Mouse (Mus musculus) forebrain, embryonic 15.5 days (tissue): ENCODE data around the gene Pum1. TPM values are rescaled to one million over a fixed set of nuclear protein-coding genes. Genes with fewer than 3 reads are reported as not detected.
A peak's percentile ranks its signal among the peaks of the same experiment; 100 is the strongest.

ENCODE experiments used
- ATAC-seq: fragments of 200-750 bp; cut with Nextera tagmentation; replicated peaks from 2 replicates; pipeline ENCODE4 v1.8.0; 2017; ENCODE audit warnings: mild to moderate bottlenecking, moderate TSS enrichment, moderate library complexity
- H3K27ac ChIP-seq: fragments of 300-500 bp; sonication (generic); replicated peaks from 2 replicates; pipeline ENCODE4 v1.5.1; 2015; ENCODE audit warnings: mild to moderate bottlenecking, inconsistent platforms
- H3K27me3 ChIP-seq: fragments of 300-500 bp; sonication (generic); 2 replicates; pipeline ENCODE4 v1.6.1; 2015; ENCODE audit warnings: inconsistent platforms
- H3K36me3 ChIP-seq: fragments of 300-500 bp; sonication (generic); 2 replicates; pipeline ENCODE4 v1.6.1; 2015; ENCODE audit warnings: mild to moderate bottlenecking, inconsistent platforms
- H3K4me1 ChIP-seq: fragments of 300-500 bp; sonication (generic); 2 replicates; pipeline ENCODE4 v1.6.1; 2015; ENCODE audit warnings: inconsistent platforms
- H3K4me2 ChIP-seq: fragments of 300-500 bp; sonication (generic); replicated peaks from 2 replicates; pipeline ENCODE4 v1.6.1; 2015; ENCODE audit warnings: mild to moderate bottlenecking, inconsistent platforms
- H3K4me3 ChIP-seq: fragments of 300-500 bp; sonication (generic); 2 replicates; pipeline ENCODE4 v1.5.1; 2015; ENCODE audit warnings: mild to moderate bottlenecking, inconsistent platforms
- H3K9ac ChIP-seq: fragments of 300-500 bp; sonication (generic); replicated peaks from 2 replicates; pipeline ENCODE4 v1.6.1; 2015; ENCODE audit warnings: mild to moderate bottlenecking, inconsistent platforms
- H3K9me3 ChIP-seq: fragments of 300-500 bp; sonication (generic); 2 replicates; pipeline ENCODE4 v1.6.1; 2016; ENCODE audit warnings: inconsistent platforms
- whole genome bisulfite sequencing: fragments of 180-500 bp; shearing (Covaris S2); methylation state at CpG from one replicate; pipeline ENCODE4 v1.1.7; 2015; ENCODE audit warnings: mixed read lengths; 5-methylcytosine and 5-hydroxymethylcytosine counted together
- polyA plus RNA-seq: library from polyadenylated mRNA; unstranded; fragments of >200 nt; fragmentation: Nextera tagmentation; extraction: Ambion mirVana; gene quantifications from 2 replicates; pipeline ENCODE4 v1.2.1, GENCODE M21; 2015

Gene Pum1
- polyA plus RNA-seq, 1 experiment from 2014 or later = 129 TPM

DNA sequence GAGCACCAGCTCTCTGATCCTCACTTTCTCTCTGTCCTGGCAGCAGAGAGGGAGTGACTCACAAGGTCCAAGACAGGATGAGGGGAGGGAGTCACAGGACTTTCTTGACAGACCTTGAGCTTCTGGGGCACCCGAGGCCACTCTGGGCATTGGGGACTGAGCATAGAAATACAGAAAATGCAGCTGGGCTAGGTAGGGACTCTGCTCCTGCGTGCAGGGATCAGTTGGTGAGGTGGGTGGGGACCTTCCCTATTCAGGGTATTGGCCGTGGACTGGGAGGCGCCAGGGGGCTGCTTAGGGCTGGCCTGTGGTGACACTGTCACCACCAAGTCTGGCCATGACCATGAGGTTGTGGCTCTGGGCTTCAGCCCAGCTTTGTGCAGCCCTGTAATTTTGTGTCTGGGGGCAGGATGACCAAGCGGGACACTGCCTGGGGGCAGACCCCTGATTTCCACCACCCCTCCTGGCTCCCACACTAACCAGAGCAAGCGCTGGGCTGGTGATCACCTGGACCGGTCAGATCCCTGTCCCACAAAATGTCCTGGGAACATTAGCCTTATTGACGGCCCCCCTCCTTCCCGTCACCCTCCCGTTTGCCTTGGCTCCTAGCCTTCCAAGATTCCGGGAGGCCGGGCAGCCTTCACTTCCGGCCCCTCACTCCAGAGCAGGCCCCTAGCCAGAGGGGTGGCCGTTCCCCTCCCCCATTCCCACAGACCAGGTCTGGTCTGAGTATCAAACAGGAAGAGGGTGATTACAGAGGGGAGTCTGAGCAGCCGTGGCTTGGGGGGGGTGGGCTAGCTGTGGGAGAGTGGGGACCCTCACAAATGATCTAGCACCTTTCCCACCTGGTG is 134.3 kb downstream of the Pum1 start:
- Histone ChIP-seq H3K4me2 (0 out of 2 replicates have a peak overlapping the region, but pooled peaks have one; percentile 3), H3K27ac (no peak overlapping the region), H3K27me3 (no peaks in the 10 kb centered on the region), H3K9me3 (no peaks in the 10 kb centered on the region), H3K4me1 (peaks cover 72% of the 10 kb centered on the region), H3K9ac (no peak overlapping the region), H3K4me3 (no peak overlapping the region), H3K36me3 (no peaks in the 10 kb centered on the region)
- 45% methylated on average over 15 of the region's 15 CpGs for WGBS
- ATAC-seq = no peak

DNA sequence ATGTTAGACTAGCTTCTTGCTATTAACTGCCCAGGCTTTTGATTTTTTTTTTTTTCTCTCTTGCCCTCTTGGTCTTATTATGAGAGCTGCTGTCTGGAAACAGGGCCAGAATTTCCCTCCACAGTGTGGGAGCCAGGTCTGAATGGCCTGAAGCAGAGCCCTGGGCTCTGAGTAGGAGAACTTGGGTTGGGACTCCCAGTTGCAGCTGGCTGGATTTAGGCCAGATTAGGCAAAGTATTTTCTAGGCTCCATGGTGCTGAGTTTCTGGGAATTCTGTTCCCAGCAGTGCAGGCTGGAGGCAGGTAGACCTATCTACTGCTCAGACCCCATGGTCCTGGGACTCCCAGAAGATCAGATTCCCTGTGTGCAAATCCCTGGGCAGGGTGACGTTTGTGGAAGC is 135.3 kb downstream of the Pum1 start:
- ATAC-seq = no peak
- H3K4me1 ChIP-seq = peaks cover 76% of the 10 kb centered on the region
- peak overlapping the region; percentile 30 for H3K27ac ChIP-seq
- no peaks in the 10 kb centered on the region for H3K36me3 ChIP-seq
- no peak overlapping the region for H3K4me2 ChIP-seq
- 69% methylated on average over 1 of the region's 1 CpGs for WGBS
- no peak overlapping the region for H3K4me3 ChIP-seq
- H3K27me3 ChIP-seq = no peaks in the 10 kb centered on the region
- H3K9ac ChIP-seq = no peak overlapping the region
- H3K9me3 ChIP-seq = no peaks in the 10 kb centered on the region

DNA sequence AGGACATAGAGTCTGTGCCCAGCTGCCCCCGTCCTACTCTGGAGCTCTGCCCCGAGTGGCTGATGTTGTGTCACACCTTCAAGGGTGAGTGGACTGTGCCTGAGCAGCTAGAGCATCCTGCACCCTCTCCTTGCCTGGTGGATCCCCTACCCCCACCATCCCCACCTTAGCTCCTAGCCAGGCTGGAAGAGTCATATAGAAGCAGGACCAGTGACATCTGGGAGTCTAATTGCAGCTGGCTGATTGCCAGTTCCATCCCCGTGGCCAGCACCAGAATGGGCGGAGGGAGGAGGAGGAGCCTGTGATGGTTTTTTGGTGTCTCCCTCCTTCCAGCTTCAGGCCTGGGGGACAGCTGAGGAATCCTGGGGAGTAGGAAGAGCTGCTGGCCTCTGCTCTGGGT is 136.0 kb downstream of the Pum1 start:
- ATAC-seq = 0 out of 2 replicates have a peak, but pooled peaks have one; percentile 27
- 25% methylated on average over 4 of the region's 4 CpGs for whole genome bisulfite sequencing
- Histone ChIP-seq H3K4me1 (peaks cover 78% of the 10 kb centered on the region), H3K27ac (peak overlapping the region; percentile 30; the same call in 1 of the 2 replicates), H3K27me3 (no peaks in the 10 kb centered on the region), H3K9ac (no peak overlapping the region), H3K4me2 (no peak overlapping the region), H3K36me3 (no peaks in the 10 kb centered on the region), H3K9me3 (no peaks in the 10 kb centered on the region), H3K4me3 (no peak overlapping the region)

GRCm38 (mm10) chr4:130799582-130799981 is 136.5 kb downstream of the Pum1 start:
- H3K4me1 ChIP-seq = peaks cover 78% of the 10 kb centered on the region
- no peak overlapping the region for H3K9ac ChIP-seq
- 79% methylated on average over 5 of the region's 5 CpGs for WGBS
- H3K9me3 ChIP-seq = no peaks in the 10 kb centered on the region
- ATAC-seq = no peak
- no peak overlapping the region for H3K4me3 ChIP-seq
- no peak overlapping the region for H3K4me2 ChIP-seq
- H3K27ac ChIP-seq = no peak overlapping the region
- H3K36me3 ChIP-seq = no peaks in the 10 kb centered on the region
- no peaks in the 10 kb centered on the region for H3K27me3 ChIP-seq

- peaks cover 78% of the 10 kb centered on the region for H3K4me1 ChIP-seq
- no peak for ATAC-seq
- no peak overlapping the region for H3K9ac ChIP-seq
- no peak overlapping the region for H3K4me2 ChIP-seq
- H3K9me3 ChIP-seq = no peaks in the 10 kb centered on the region
- no peak overlapping the region for H3K27ac ChIP-seq
- H3K27me3 ChIP-seq = no peaks in the 10 kb centered on the region
- H3K36me3 ChIP-seq = no peaks in the 10 kb centered on the region
- 93% methylated on average over 6 of the region's 6 CpGs for WGBS
- H3K4me3 ChIP-seq = no peak overlapping the region
Measured at GRCm38 (mm10) chr4:130800147-130800546, 137.0 kb downstream of the Pum1 start.

DNA sequence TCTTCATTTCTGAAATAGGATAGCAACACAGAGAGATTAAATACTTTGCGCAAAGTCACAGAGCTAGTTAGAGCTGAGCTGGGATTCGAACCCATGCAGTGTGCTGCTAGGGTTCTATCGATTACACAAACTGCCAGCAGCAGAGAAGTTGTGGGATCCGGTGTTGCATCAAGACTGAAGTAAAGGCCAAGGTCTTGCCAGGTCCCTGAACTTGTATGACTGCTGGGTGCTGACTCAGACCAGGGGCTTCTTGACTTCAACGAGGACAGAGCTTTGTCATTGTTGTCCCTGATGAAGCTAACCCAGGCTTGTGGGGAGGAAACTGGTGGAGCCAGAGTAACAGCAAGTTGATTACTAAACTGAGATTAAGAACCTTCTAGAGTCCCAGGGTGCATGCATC is 138.1 kb downstream of the Pum1 start:
- Histone ChIP-seq H3K4me3 (no peak overlapping the region), H3K36me3 (no peaks in the 10 kb centered on the region), H3K9me3 (no peaks in the 10 kb centered on the region), H3K4me1 (peaks cover 81% of the 10 kb centered on the region), H3K9ac (no peak overlapping the region), H3K27me3 (no peaks in the 10 kb centered on the region), H3K4me2 (no peak overlapping the region), H3K27ac (no peak overlapping the region)
- no peak for ATAC-seq
- WGBS = 91% methylated on average over 5 of the region's 5 CpGs

GRCm38 (mm10) chr4:130801624-130802329 is 138.7 kb downstream of the Pum1 start:
- Histone ChIP-seq H3K36me3 (no peaks in the 10 kb centered on the region), H3K27me3 (no peaks in the 10 kb centered on the region), H3K4me1 (peaks cover 82% of the 10 kb centered on the region), H3K4me2 (no peak overlapping the region), H3K9me3 (no peaks in the 10 kb centered on the region), H3K27ac (peak overlapping the region; percentile 50; the same call in 1 of the 2 replicates), H3K9ac (no peak overlapping the region), H3K4me3 (no peak overlapping the region)
- 44% methylated on average over 10 of the region's 10 CpGs for WGBS
- no peak for ATAC-seq

- Histone ChIP-seq H3K9ac (no peak overlapping the region), H3K4me1 (peaks cover 67% of the 10 kb centered on the region), H3K27me3 (no peaks in the 10 kb centered on the region), H3K9me3 (no peaks in the 10 kb centered on the region), H3K4me2 (no peak overlapping the region), H3K36me3 (no peaks in the 10 kb centered on the region), H3K4me3 (no peak overlapping the region), H3K27ac (peak overlapping the region; percentile 85)
- no peak for ATAC-seq
- WGBS = 81% methylated on average over 2 of the region's 2 CpGs
Measured at GRCm38 (mm10) chr4:130803591-130803990, 140.5 kb downstream of the Pum1 start.

- Histone ChIP-seq H3K9me3 (no peaks in the 10 kb centered on the region), H3K4me1 (peaks cover 63% of the 10 kb centered on the region), H3K27me3 (no peaks in the 10 kb centered on the region), H3K4me3 (no peak overlapping the region), H3K36me3 (no peaks in the 10 kb centered on the region), H3K9ac (no peak overlapping the region), H3K27ac (peak overlapping the region; percentile 85), H3K4me2 (0 out of 2 replicates have a peak overlapping the region, but pooled peaks have one; percentile 0)
- peak; percentile 15; the same call in 1 of the 2 replicates for ATAC-seq
- 50% methylated on average over 2 of the region's 2 CpGs for WGBS
Measured at GRCm38 (mm10) chr4:130804292-130804691, 141.2 kb downstream of the Pum1 start.

DNA sequence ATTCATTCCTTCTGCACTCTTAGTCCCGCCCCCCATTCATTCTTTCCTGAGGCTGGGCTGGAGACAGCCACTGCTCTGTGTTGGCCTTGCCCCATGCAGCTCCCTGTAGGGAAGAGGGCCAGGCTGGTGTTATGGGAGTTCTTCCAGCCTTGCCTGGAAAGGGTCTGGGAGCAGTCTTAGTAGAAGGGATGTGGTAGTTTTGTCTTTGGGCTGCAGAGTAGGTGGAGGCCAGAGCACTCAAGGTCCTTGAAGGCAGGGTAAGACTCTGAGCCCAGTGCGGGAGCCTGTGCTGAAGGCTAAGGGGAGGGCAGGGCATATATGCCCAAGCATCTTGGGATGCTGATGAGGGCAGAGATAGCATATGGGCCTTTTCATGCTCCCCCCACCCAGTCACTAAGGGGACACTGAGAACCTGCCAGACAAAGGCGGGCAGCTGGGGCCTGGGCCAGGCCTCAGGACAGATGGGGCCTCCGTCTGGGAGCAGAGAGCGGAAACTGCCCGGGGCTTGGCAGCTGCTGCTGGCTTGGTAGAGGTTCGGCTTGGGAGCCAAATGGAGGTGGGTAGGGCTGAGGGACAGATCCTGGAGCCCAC is 141.7 kb downstream of the Pum1 start:
- H3K4me3 ChIP-seq = no peak overlapping the region
- H3K27ac ChIP-seq = peak overlapping the region; percentile 85
- H3K36me3 ChIP-seq = no peaks in the 10 kb centered on the region
- peak; percentile 84 for ATAC-seq
- no peaks in the 10 kb centered on the region for H3K9me3 ChIP-seq
- no peak overlapping the region for H3K9ac ChIP-seq
- WGBS = 25% methylated on average over 7 of the region's 7 CpGs
- H3K4me2 ChIP-seq = 0 out of 2 replicates have a peak overlapping the region, but pooled peaks have one; percentile 0
- H3K4me1 ChIP-seq = peaks cover 63% of the 10 kb centered on the region
- H3K27me3 ChIP-seq = no peaks in the 10 kb centered on the region

GRCm38 (mm10) chr4:130805746-130806145 is 142.6 kb downstream of the Pum1 start:
- Histone ChIP-seq H3K27me3 (no peaks in the 10 kb centered on the region), H3K4me2 (no peak overlapping the region), H3K4me1 (peaks cover 66% of the 10 kb centered on the region), H3K9me3 (no peaks in the 10 kb centered on the region), H3K9ac (no peak overlapping the region), H3K4me3 (no peak overlapping the region), H3K36me3 (no peaks in the 10 kb centered on the region), H3K27ac (peak overlapping the region; percentile 85)
- ATAC-seq = no peak
- 55% methylated on average over 7 of the region's 7 CpGs for WGBS

GRCm38 (mm10) chr4:130806746-130807145 is 143.6 kb downstream of the Pum1 start:
- ATAC-seq = no peak
- H3K36me3 ChIP-seq = no peaks in the 10 kb centered on the region
- no peak overlapping the region for H3K27ac ChIP-seq
- no peak overlapping the region for H3K4me3 ChIP-seq
- H3K4me2 ChIP-seq = no peak overlapping the region
- 87% methylated on average over 9 of the region's 9 CpGs for WGBS
- H3K9me3 ChIP-seq = no peaks in the 10 kb centered on the region
- H3K27me3 ChIP-seq = no peaks in the 10 kb centered on the region
- peaks cover 73% of the 10 kb centered on the region for H3K4me1 ChIP-seq
- H3K9ac ChIP-seq = no peak overlapping the region
